Mouse (Mus musculus) myocyte (in vitro differentiated cells): Measurements from ENCODE around the gene Psmb6. TPM values are rescaled to one million over a fixed set of nuclear protein-coding genes. Genes with fewer than 3 reads are reported as not detected.

Source experiments
- H3K27me3 ChIP-seq: one replicate; pipeline ENCODE4 v1.6.1; 2011; ENCODE audit not compliant: control insufficient read depth, insufficient read depth, insufficient read length
- H3K36me3 ChIP-seq: one replicate; pipeline ENCODE4 v1.6.1; 2011; ENCODE audit not compliant: control insufficient read depth, insufficient read depth
- H3K4me2 ChIP-seq: one replicate; pipeline ENCODE4 v1.6.1; 2011; ENCODE audit warnings: low read depth, control low read depth
- H3K4me3 ChIP-seq: one replicate; pipeline ENCODE4 v1.5.1; 2011; ENCODE audit warnings: mild to moderate bottlenecking, control low read depth, moderate library complexity
- H3K79me2 ChIP-seq: one replicate; pipeline ENCODE4 v1.6.1; 2011; ENCODE audit not compliant: control insufficient read depth, insufficient read depth
- H3ac ChIP-seq: one replicate; pipeline ENCODE4 v1.6.1; 2011; ENCODE audit not compliant: control insufficient read depth, insufficient read length
- CEBPB ChIP-seq: IDR thresholded peaks from 2 replicates; pipeline ENCODE4 v1.6.1; 2011; ENCODE audit warnings: mild to moderate bottlenecking, moderate library complexity; ENCODE audit not compliant: poor library complexity, insufficient read depth, severe bottlenecking
- E2F4 ChIP-seq: IDR thresholded peaks from one replicate; pipeline ENCODE4 v1.6.1; 2011; ENCODE audit warnings: mild to moderate bottlenecking, control low read depth, moderate library complexity; ENCODE audit not compliant: insufficient read depth
- MAX ChIP-seq: IDR thresholded peaks from one replicate; pipeline ENCODE4 v1.6.1; 2011; ENCODE audit warnings: low read depth, mild to moderate bottlenecking, control low read depth
- MYOD1 ChIP-seq, 3 experiments: IDR thresholded peaks; one replicate each; pipeline ENCODE4 v1.6.1; 2011; ENCODE audit warnings: control low read depth in 2 of 3, low read depth in 2 of 3, mild to moderate bottlenecking in 2 of 3, moderate library complexity in 1 of 3; ENCODE audit not compliant: insufficient read length in 2 of 3, control insufficient read depth in 1 of 3
- MYOG ChIP-seq, 3 experiments: IDR thresholded peaks; one replicate each; pipeline ENCODE4 v1.6.1; 2011; ENCODE audit warnings: control low read depth in 2 of 3, low read depth in 2 of 3, mild to moderate bottlenecking in 2 of 3; ENCODE audit not compliant: insufficient read length in 2 of 3, control insufficient read depth in 1 of 3, insufficient read depth in 1 of 3
- POLR2A ChIP-seq: IDR thresholded peaks from one replicate; pipeline ENCODE4 v1.6.1; 2011; ENCODE audit warnings: low read depth, mild to moderate bottlenecking, control low read depth, moderate library complexity; ENCODE audit not compliant: insufficient read length
- POLR2AphosphoS2 ChIP-seq: IDR thresholded peaks from one replicate; pipeline ENCODE4 v1.6.1; 2011; ENCODE audit warnings: low read depth, control low read depth; ENCODE audit not compliant: insufficient read length
- REST ChIP-seq: IDR thresholded peaks from one replicate; pipeline ENCODE4 v1.6.1; 2011; ENCODE audit warnings: mild to moderate bottlenecking, control low read depth, moderate library complexity; ENCODE audit not compliant: insufficient read depth, insufficient read length
- SRF ChIP-seq: IDR thresholded peaks from one replicate; pipeline ENCODE4 v1.6.1; 2011; ENCODE audit warnings: low read depth; ENCODE audit not compliant: control insufficient read depth, insufficient read length
- TCF12 ChIP-seq: IDR thresholded peaks from one replicate; pipeline ENCODE4 v1.6.1; 2011; ENCODE audit warnings: mild to moderate bottlenecking, control low read depth; ENCODE audit not compliant: poor library complexity, insufficient read depth, severe bottlenecking
- TCF3 ChIP-seq: IDR thresholded peaks from one replicate; pipeline ENCODE4 v1.6.1; 2011; ENCODE audit warnings: low read depth, control low read depth; ENCODE audit not compliant: insufficient read length
- USF1 ChIP-seq: IDR thresholded peaks from one replicate; pipeline ENCODE4 v1.6.1; 2011; ENCODE audit warnings: low read depth, mild to moderate bottlenecking, control low read depth, moderate library complexity
- polyA plus RNA-seq: library from polyadenylated mRNA; unstranded; fragments of >200 nt; fragmentation: generic; extraction: Trizol; gene quantifications from one replicate; pipeline ENCODE4 v1.2.1, GENCODE M21; 2012; ENCODE audit warnings: missing spikeins

Psmb6 gene
- polyA plus RNA-seq, 1 experiment: 575 TPM

DNA sequence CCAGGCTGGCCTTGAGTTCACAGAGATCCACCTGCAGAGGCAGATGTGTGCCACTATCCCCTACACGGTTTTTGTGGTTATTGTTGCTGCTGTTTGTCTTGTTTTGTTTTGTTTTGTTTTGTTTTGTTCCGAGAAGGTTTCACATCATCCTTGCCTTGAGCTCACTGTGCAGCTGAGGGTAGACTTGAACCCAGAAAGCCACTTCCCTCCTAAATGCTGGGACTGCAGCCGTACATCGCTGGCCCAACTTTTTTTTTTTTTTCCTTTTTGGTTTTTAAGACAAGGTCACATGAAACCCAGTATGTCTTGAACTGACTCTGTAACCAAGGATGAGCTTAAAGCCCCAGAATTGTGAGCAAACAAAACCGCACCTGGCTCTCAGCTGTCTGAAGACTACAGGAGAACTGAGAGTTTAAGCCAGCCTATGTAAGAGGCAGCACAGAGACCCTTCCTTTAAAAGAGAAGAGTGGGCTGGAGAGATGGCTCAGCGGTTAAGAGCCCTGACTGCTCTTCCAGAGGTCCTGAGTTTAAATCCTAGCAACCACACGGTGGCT lies 18.1 kb upstream of the Psmb6 start:
- no peaks in the 10 kb centered on the region for H3K36me3 ChIP-seq
- H3K27me3 ChIP-seq: peaks cover 32% of the 10 kb centered on the region
- H3K79me2 ChIP-seq: no peaks in the 10 kb centered on the region
- no peak overlapping the region for H3ac ChIP-seq
- no peak overlapping the region for H3K4me2 ChIP-seq
- TF ChIP-seq USF1 (no peak), POLR2AphosphoS2 (no peak), MYOD1 (IDR thresholded peaks at IDR 0.05; ENCODE audit: control insufficient read depth in 1 of 3, insufficient read length in 2 of 3, low read depth in 2 of 3) (no peak), REST (no peak), TCF12 (no peak), E2F4 (no peak), POLR2A (no peak)
- H3K4me3 ChIP-seq: no peak overlapping the region

DNA sequence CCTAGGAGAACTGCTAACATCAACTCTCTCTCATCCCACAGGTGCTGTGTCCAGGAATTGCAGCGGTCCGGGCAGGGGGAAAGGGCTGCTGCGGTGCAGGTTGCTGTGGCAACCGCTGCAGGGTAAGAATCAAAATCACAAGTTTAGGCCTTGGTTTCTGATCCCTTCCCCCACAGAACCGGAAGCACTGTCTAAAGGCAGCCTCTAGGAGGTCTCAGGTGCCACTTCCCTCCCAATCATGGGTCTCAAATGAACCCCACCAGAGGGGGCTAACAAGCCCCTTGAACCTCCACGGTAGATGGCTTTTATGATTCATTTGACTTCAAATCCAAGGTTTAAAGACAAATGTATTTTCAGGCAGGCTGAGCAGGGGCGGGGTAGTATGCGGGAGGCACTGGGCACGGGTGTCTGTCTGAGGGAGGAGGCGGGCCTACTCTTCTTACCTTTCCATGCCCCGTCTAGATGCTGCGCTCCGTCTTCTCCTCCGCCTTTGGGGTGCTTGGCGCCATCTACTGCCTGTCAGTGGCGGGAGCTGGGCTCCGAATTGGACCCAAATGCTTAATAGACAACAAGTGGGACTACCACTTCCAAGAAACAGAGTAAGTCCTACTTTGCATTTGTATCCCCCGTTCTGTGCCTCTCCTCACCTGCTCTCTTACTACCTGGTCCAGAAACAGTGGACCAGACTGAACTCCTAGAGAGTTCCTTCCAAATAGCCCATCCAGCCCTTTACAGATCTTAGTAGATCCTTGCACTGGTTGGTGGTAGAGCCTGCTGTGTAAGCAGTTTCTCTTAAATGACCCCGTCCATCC lies 15.2 kb upstream of the Psmb6 start:
- Histone ChIP-seq H3K36me3 (no peaks in the 10 kb centered on the region), H3K27me3 (peaks cover 20% of the 10 kb centered on the region), H3K4me3 (no peak overlapping the region), H3K4me2 (no peak overlapping the region), H3ac (no peak overlapping the region), H3K79me2 (no peaks in the 10 kb centered on the region)
- TF ChIP-seq TCF3 (no peak), REST (no peak), MAX (no peak), POLR2A (no peak), E2F4 (no peak), SRF (no peak), MYOD1 (IDR thresholded peaks at IDR 0.05; ENCODE audit: control insufficient read depth in 1 of 3, insufficient read length in 2 of 3, low read depth in 2 of 3) (no peak), USF1 (no peak), POLR2AphosphoS2 (no peak), CEBPB (no peak)

DNA sequence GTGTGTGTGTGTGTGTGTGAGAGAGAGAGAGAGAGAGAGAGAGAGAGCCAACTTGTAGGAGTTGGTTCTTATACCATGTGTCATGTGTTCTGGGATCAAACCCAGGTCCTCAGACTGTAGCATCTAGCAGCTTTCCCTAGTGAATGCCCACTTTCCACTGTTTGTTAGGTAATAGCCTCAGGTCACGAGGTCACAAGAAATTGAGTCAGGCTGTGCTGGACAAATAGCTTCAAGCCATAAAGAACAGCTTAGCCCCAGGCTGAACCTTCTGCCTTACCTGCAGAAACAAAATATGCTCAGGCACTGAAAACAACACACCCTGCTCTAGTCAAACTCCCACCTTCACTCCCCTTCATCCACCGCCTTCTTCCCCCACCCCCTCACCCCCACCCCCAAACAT lies 13.9 kb upstream of the Psmb6 start:
- Histone ChIP-seq H3ac (no peak overlapping the region), H3K27me3 (peaks cover 18% of the 10 kb centered on the region), H3K4me2 (no peak overlapping the region), H3K36me3 (no peaks in the 10 kb centered on the region), H3K79me2 (no peaks in the 10 kb centered on the region), H3K4me3 (no peak overlapping the region)
- TF ChIP-seq TCF12: no peak
- TF ChIP-seq CEBPB: no peak
- no peak for TF ChIP-seq TCF3
- no peak for TF ChIP-seq MAX
- TF ChIP-seq POLR2A: no peak
- TF ChIP-seq E2F4: no peak
- TF ChIP-seq SRF: no peak
- no peak for TF ChIP-seq REST
- no peak for TF ChIP-seq POLR2AphosphoS2
- TF ChIP-seq MYOD1 (IDR thresholded peaks at IDR 0.05; ENCODE audit: control insufficient read depth in 1 of 3, insufficient read length in 2 of 3, low read depth in 2 of 3): no peak
- TF ChIP-seq MYOG (IDR thresholded peaks at IDR 0.05; ENCODE audit: control insufficient read depth in 1 of 3, insufficient read depth in 1 of 3, insufficient read length in 2 of 3, low read depth in 2 of 3): no peak
- no peak for TF ChIP-seq USF1

DNA sequence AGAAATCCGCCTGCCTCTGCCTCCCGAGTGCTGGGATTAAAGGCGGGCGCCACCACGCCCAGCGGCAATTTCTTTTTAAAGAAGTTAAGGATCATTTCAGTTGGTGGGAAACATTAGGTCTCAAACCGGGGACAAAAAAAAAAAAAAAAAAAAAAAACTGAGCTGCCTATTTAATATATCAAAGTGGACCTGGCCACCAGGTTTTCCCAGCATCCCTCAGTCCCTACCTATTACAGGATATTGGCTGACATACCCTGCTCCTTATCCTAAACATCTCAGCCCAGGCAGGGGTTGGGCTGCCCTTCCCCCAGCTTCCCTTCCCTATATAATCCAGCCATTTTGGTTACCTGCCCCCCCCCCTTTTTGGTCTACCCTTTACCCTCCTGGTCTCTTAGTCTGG lies 13.3 kb upstream of the Psmb6 start:
- Histone ChIP-seq H3K36me3 (no peaks in the 10 kb centered on the region), H3K27me3 (peaks cover 18% of the 10 kb centered on the region), H3K4me2 (no peak overlapping the region), H3K79me2 (no peaks in the 10 kb centered on the region), H3K4me3 (no peak overlapping the region), H3ac (no peak overlapping the region)
- no peak for TF ChIP-seq TCF12
- TF ChIP-seq REST: no peak
- TF ChIP-seq TCF3: no peak
- no peak for TF ChIP-seq MAX
- TF ChIP-seq E2F4: no peak
- TF ChIP-seq SRF: no peak
- no peak for TF ChIP-seq CEBPB
